Mouse (Mus musculus) CH12.LX (cell line): ENCODE measurements at regions not wholly inside any gene's neighbourhood (a gene's known extent, or its start where the extent isn't known, plus 50 kb on each side); places are given as distances from the start of the nearest gene placed in this dataset.

Source experiments
- CHD1 ChIP-seq: IDR thresholded peaks from 2 replicates; pipeline ENCODE4 v1.6.1; 2012; ENCODE audit warnings: low read depth, low read length, improper control_type of control experiment, inconsistent platforms
- CTCF ChIP-seq, 2 experiments: IDR thresholded peaks in 1 of 2; conservative IDR thresholded peaks in 1 of 2; 2 replicates each; pipeline ENCODE4 v1.5.1; 2011 to 2012; ENCODE audit warnings: low read depth in 2 of 2, low read length in 2 of 2, improper control_type of control experiment in 1 of 2, inconsistent platforms in 1 of 2, mild to moderate bottlenecking in 1 of 2, moderate library complexity in 1 of 2
- E2F4 ChIP-seq: IDR thresholded peaks from 2 replicates; pipeline ENCODE4 v1.6.1; 2011; ENCODE audit warnings: low read depth, low read length, improper control_type of control experiment; ENCODE audit not compliant: insufficient replicate concordance
- EP300 ChIP-seq: IDR thresholded peaks from 2 replicates; pipeline ENCODE4 v1.6.1; 2011; ENCODE audit warnings: low read length, improper control_type of control experiment
- PAX5 ChIP-seq: IDR thresholded peaks from 2 replicates; pipeline ENCODE4 v1.6.1; 2012; ENCODE audit warnings: low read length, inconsistent platforms, mixed read lengths
- POLR2A ChIP-seq: IDR thresholded peaks from 2 replicates; pipeline ENCODE4 v1.6.1; 2011; ENCODE audit warnings: low read depth, mild to moderate bottlenecking, improper control_type of control experiment, low read length
- RAD21 ChIP-seq: IDR thresholded peaks from 2 replicates; pipeline ENCODE4 v1.6.1; 2011; ENCODE audit warnings: low read depth, mild to moderate bottlenecking, low read length, improper control_type of control experiment, moderate library complexity
- SMC3 ChIP-seq: IDR thresholded peaks from 2 replicates; pipeline ENCODE4 v1.6.1; 2011; ENCODE audit warnings: low read depth, low read length, improper control_type of control experiment
- UBTF ChIP-seq: IDR thresholded peaks from 2 replicates; pipeline ENCODE4 v1.6.1; 2012; ENCODE audit warnings: low read depth, mild to moderate bottlenecking, inconsistent platforms, low read length, improper control_type of control experiment, moderate library complexity

DNA sequence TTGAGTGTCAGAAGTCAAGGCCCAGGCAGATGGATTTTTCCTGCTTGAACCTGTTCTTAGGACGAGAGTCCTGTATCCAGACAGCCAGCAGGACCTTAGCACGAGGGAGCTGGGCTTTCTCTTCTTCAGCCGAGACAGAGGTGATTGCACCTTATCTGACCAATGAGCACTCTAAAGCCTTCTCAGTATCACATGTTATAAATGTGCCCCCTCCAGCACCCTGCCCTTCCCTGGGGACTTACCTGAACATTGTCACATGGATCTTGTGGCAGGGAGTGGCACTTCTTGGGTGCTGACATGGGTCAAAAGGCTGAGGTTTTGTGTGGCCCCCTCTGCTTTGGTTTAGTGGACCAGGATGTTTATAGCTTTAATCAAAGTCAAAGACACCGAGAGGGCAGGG, 367.5 kb downstream of the Rps24 start:
- TF ChIP-seq UBTF (no peak), SMC3 (no peak), RAD21 (no peak), E2F4 (no peak), CTCF (conservative IDR thresholded peaks at IDR 0.05 in 1 of 2, IDR thresholded peaks at IDR 0.05 in 1 of 2; ENCODE audit: low read depth in 2 of 2, low read length in 2 of 2) (no peak), POLR2A (no peak), EP300 (no peak), PAX5 (no peak), CHD1 (no peak)
